Mouse (Mus musculus) MEL (cell line): ENCODE data around the gene Ube2h. TPM values are rescaled to one million over a fixed set of nuclear protein-coding genes. Genes with fewer than 3 reads are reported as not detected.
A peak's percentile ranks its signal among the peaks of the same experiment; 100 is the strongest.

Experiments
- DNase-seq: peaks from one replicate; pipeline ENCODE4 v3.0.0; 2011; ENCODE audit warnings: low read depth, low spot score
- H3K27ac ChIP-seq: 2 replicates; pipeline ENCODE4 v1.5.1; 2012; ENCODE audit warnings: low read depth, mild to moderate bottlenecking, control low read depth, low read length, moderate library complexity; ENCODE audit not compliant: control insufficient read depth
- H3K27me3 ChIP-seq, 2 experiments: fragments of 150-350 bp in 1 of 2; sonication (generic) in 1 of 2; 2 replicates each; pipeline ENCODE4 v1.6.1; 2012; ENCODE audit warnings: low read length in 2 of 2, mild to moderate bottlenecking in 2 of 2, improper control_type of control experiment in 1 of 2, moderate library complexity in 1 of 2; ENCODE audit not compliant: insufficient read depth in 2 of 2, control insufficient read depth in 1 of 2
- H3K36me3 ChIP-seq, 2 experiments: 2 replicates each; pipeline ENCODE4 v1.6.1; 2012 to 2014; ENCODE audit warnings: low read length in 2 of 2, improper control_type of control experiment in 1 of 2, inconsistent platforms in 1 of 2, mild to moderate bottlenecking in 1 of 2; ENCODE audit not compliant: insufficient read depth in 2 of 2, control insufficient read depth in 1 of 2
- H3K4me1 ChIP-seq, 2 experiments: fragments of 150-350 bp in 1 of 2; sonication (generic) in 1 of 2; 2 replicates each; pipeline ENCODE4 v1.6.1; 2012; ENCODE audit warnings: low read length in 2 of 2, improper control_type of control experiment in 1 of 2, mild to moderate bottlenecking in 1 of 2; ENCODE audit not compliant: insufficient read depth in 2 of 2, control insufficient read depth in 1 of 2
- H3K4me3 ChIP-seq, 2 experiments: fragments of 150-350 bp in 1 of 2; sonication (generic) in 1 of 2; 2 replicates each; pipeline ENCODE4 v1.5.1; 2012; ENCODE audit warnings: low read depth in 2 of 2, low read length in 2 of 2, mild to moderate bottlenecking in 2 of 2, moderate library complexity in 2 of 2, control low read depth in 1 of 2, improper control_type of control experiment in 1 of 2; ENCODE audit not compliant: control insufficient read depth in 1 of 2, insufficient read depth in 1 of 2
- H3K79me2 ChIP-seq: 2 replicates; pipeline ENCODE4 v1.6.1; 2012; ENCODE audit warnings: mild to moderate bottlenecking, low read length, moderate library complexity; ENCODE audit not compliant: control insufficient read depth, poor library complexity, insufficient read depth
- H3K9ac ChIP-seq: 2 replicates; pipeline ENCODE4 v1.6.1; 2012; ENCODE audit warnings: low read depth, mild to moderate bottlenecking, control low read depth, low read length, moderate library complexity; ENCODE audit not compliant: control insufficient read depth, poor library complexity, severe bottlenecking
- H3K9me3 ChIP-seq: fragments of 150-350 bp; sonication (generic); replicated peaks from 2 replicates; pipeline ENCODE4 v1.6.1; 2012; ENCODE audit warnings: mild to moderate bottlenecking, low read length, improper control_type of control experiment, moderate library complexity; ENCODE audit not compliant: insufficient read depth
- CHD1 ChIP-seq: IDR thresholded peaks from 2 replicates; pipeline ENCODE4 v1.6.1; 2012; ENCODE audit warnings: low read depth, mild to moderate bottlenecking, inconsistent platforms, low read length, improper control_type of control experiment
- CTCF ChIP-seq, 3 experiments: IDR thresholded peaks in 2 of 3; conservative IDR thresholded peaks in 1 of 3; 2 replicates each; pipeline ENCODE4 v1.5.1; 2011 to 2012; ENCODE audit warnings: low read length in 3 of 3, low read depth in 2 of 3, mild to moderate bottlenecking in 2 of 3, improper control_type of control experiment in 1 of 3, inconsistent platforms in 1 of 3, mixed read lengths in 1 of 3, moderate library complexity in 1 of 3; ENCODE audit not compliant: control insufficient read depth in 1 of 3, insufficient read depth in 1 of 3, poor library complexity in 1 of 3, severe bottlenecking in 1 of 3
- E2F4 ChIP-seq: IDR thresholded peaks from 2 replicates; pipeline ENCODE4 v1.6.1; 2011; ENCODE audit warnings: low read depth, low read length, improper control_type of control experiment, borderline replicate concordance
- ELF1 ChIP-seq: IDR thresholded peaks from 2 replicates; pipeline ENCODE4 v1.6.1; 2014; ENCODE audit warnings: low read depth, mild to moderate bottlenecking, inconsistent platforms, low read length, improper control_type of control experiment, moderate library complexity
- MXI1 ChIP-seq: IDR thresholded peaks from 2 replicates; pipeline ENCODE4 v1.6.1; 2011; ENCODE audit warnings: mild to moderate bottlenecking, low read depth, low read length, improper control_type of control experiment
- NELFE ChIP-seq: IDR thresholded peaks from 2 replicates; pipeline ENCODE4 v1.6.1; 2011; ENCODE audit warnings: low read depth, low read length, improper control_type of control experiment
- NRF1 ChIP-seq: IDR thresholded peaks from 2 replicates; pipeline ENCODE4 v1.6.1; 2014; ENCODE audit warnings: low read depth, mild to moderate bottlenecking, inconsistent platforms, low read length, improper control_type of control experiment, moderate library complexity; ENCODE audit not compliant: poor library complexity, insufficient read depth, severe bottlenecking
- POLR2A ChIP-seq, 2 experiments: IDR thresholded peaks; 2 replicates each; pipeline ENCODE4 v1.6.1; 2011 to 2012; ENCODE audit warnings: low read length in 2 of 2, mild to moderate bottlenecking in 2 of 2, control low read depth in 1 of 2, improper control_type of control experiment in 1 of 2, low read depth in 1 of 2, moderate library complexity in 1 of 2; ENCODE audit not compliant: control insufficient read depth in 1 of 2, insufficient read depth in 1 of 2, poor library complexity in 1 of 2
- POLR2AphosphoS2 ChIP-seq: IDR thresholded peaks from 2 replicates; pipeline ENCODE4 v1.6.1; 2011; ENCODE audit warnings: low read length, improper control_type of control experiment
- RCOR1 ChIP-seq: IDR thresholded peaks from 2 replicates; pipeline ENCODE4 v1.6.1; 2012; ENCODE audit warnings: low read depth, mild to moderate bottlenecking, inconsistent platforms, low read length, improper control_type of control experiment
- SIN3A ChIP-seq: IDR thresholded peaks from 2 replicates; pipeline ENCODE4 v1.6.1; 2012; ENCODE audit warnings: low read length, improper control_type of control experiment, inconsistent platforms
- SMC3 ChIP-seq: IDR thresholded peaks from 2 replicates; pipeline ENCODE4 v1.6.1; 2011; ENCODE audit warnings: low read depth, low read length, improper control_type of control experiment
- TAL1 ChIP-seq: IDR thresholded peaks from 2 replicates; pipeline ENCODE4 v1.6.1; 2012; ENCODE audit warnings: mild to moderate bottlenecking, inconsistent platforms, low read length, moderate library complexity, mixed read lengths
- TCF12 ChIP-seq: IDR thresholded peaks from 2 replicates; pipeline ENCODE4 v1.6.1; 2014; ENCODE audit warnings: low read depth, mild to moderate bottlenecking, inconsistent platforms, low read length, improper control_type of control experiment, moderate library complexity
- ZKSCAN1 ChIP-seq: IDR thresholded peaks from 2 replicates; pipeline ENCODE4 v1.6.1; 2012; ENCODE audit warnings: low read depth, mild to moderate bottlenecking, inconsistent platforms, low read length, improper control_type of control experiment, moderate library complexity
- ZMIZ1 ChIP-seq: IDR thresholded peaks from 2 replicates; pipeline ENCODE4 v1.6.1; 2012; ENCODE audit warnings: low read depth, mild to moderate bottlenecking, inconsistent platforms, low read length, improper control_type of control experiment, moderate library complexity
- polyA plus RNA-seq, 2 experiments: library from polyadenylated mRNA; stranded (reverse) in 1 of 2; unstranded in 1 of 2; fragments of >175 nt in 1 of 2; fragments of >200 nt in 1 of 2; gene quantifications; 2 replicates each; pipeline versions ENCODE4 v1.2.1 to v1.2.4; 2012; ENCODE audit warnings: low replicate concordance in 2 of 2, low read depth in 1 of 2; ENCODE audit not compliant: insufficient read length in 2 of 2, insufficient read depth in 1 of 2, missing spikeins in 1 of 2
- total RNA-seq: library from RNA; depleted of rRNA; stranded (reverse); fragments of 300-350 nt; gene quantifications from 2 replicates; pipeline ENCODE4 v1.2.3, GENCODE M21; 2012

Gene Ube2h
- total and polyA plus RNA-seq, 3 experiments: 4.2 to 7.4 TPM; not detected in 1

DNA sequence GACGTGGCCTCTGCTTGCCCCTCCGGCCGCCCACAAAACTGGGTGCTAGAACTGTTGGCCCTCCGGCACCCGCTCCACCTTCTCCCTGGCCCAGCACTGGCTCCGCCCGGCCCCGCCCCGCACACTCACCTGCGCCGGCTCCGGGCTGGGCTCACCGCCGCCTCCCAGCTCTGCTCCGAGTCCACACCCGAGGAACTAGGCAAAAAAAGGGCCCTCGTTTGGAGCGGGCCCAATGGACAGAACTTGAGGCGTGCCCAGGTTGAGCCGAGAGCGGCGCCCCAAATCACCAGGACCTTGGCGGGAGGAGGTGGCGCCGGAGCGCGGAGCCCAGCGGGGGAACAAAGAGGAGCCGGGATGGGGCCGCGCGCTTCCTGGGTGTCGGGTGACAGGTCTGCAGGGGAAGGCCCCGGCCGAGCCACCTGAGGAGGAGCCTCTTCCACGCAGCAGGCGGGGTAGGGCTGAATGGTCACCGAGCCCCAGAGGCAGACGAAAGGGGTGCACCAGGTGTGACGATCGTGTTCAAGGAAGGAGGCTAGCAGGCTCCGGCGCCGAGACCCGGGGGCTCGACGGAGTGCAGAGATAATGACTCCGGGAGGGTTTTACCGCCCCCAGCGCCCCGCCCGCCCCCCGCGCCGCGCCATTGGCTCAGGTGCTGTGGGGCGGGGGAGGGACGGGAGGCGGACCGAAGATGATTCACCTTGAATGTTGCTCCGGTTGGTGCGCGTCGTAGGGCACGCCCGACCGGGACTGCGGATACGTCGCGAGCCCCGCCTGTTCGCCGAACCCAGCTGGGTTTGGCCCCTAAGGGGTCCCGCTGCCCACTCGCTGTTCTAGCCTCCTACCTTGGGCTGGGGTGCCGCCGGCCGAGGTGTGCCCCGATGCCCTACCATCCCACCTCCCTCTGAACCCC is 130.5 kb downstream of the Ube2h start:
- H3K36me3 ChIP-seq: no peaks in the 10 kb centered on the region
- peak; percentile 92 for DNase-seq
- H3K4me3 ChIP-seq: peak overlapping the region; percentile 77 to 96
- no peaks in the 10 kb centered on the region for H3K9me3 ChIP-seq
- H3K27me3 ChIP-seq: no peaks in the 10 kb centered on the region
- peak; percentile 53 for TF ChIP-seq NELFE
- 0 out of 2 replicates have a peak, but pooled peaks have one; percentile 37 for TF ChIP-seq TCF12
- peak; percentile 28; the same call in 1 of the 2 replicates for TF ChIP-seq POLR2AphosphoS2
- TF ChIP-seq RCOR1: no peak
- TF ChIP-seq NRF1: peak; percentile 41; the same call in 1 of the 2 replicates
- TF ChIP-seq CHD1: no peak
- peak; percentile 62; the same call in 1 of the 2 replicates for TF ChIP-seq SIN3A
- TF ChIP-seq MXI1: peak; percentile 49; the same call in 1 of the 2 replicates
- TF ChIP-seq POLR2A (IDR thresholded peaks at IDR 0.05; ENCODE audit: control insufficient read depth in 1 of 2, insufficient read depth in 1 of 2, low read depth in 1 of 2, low read length in 2 of 2, poor library complexity in 1 of 2): peak; percentile 13 to 66
- H3K4me1 ChIP-seq: peaks cover 0 to 6% of the 10 kb centered on the region in 2 experiments; a peak in 2 of 4 replicates
- peak overlapping the region; percentile 68 for H3K9ac ChIP-seq
- no peak overlapping the region for H3K27ac ChIP-seq
- H3K79me2 ChIP-seq: no peaks in the 10 kb centered on the region; the same call in 1 of the 2 replicates

DNA sequence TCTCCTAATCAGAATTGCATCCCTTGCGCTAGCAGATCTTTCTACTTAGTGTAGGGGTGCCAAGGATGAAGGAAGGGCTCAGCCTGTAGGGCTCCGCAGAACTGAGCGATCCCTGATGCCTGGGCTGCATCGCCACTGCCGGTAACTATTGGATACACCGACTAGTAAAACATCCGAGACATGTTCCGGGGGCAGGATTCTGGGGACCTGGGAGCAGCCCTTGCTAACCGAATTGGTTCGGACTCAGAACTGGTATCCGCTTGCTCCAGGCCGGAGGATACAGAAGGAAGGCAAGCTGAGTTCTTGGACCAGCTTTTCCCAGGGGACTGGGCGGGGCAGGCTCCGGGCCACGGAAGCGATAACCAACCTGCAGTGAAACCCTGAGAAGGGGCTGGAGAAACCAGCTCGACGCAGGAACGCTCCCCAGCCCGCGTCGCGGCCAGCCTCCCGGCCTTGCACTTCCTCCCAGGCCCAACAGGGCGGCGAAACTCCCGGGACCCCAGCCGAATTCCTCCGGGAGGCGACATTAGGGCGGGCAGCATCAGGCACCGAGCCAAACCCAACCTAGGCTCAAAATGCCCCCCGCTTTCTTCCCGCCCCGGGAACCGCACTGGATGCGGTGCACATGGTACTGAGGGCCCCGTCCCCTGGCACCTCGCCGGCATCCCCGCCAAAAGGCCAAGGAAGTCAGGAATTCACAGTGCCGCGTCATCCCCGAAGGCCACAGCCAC is 131.4 kb downstream of the Ube2h start:
- Histone ChIP-seq H3K36me3 (no peaks in the 10 kb centered on the region), H3K27me3 (no peaks in the 10 kb centered on the region), H3K4me1 (peaks cover 0 to 6% of the 10 kb centered on the region in 2 experiments; a peak in 2 of 4 replicates), H3K9ac (peak overlapping the region; percentile 68), H3K27ac (no peak overlapping the region), H3K79me2 (no peaks in the 10 kb centered on the region; the same call in 1 of the 2 replicates), H3K4me3 (peak overlapping the region; percentile 74 to 77), H3K9me3 (no peaks in the 10 kb centered on the region)
- DNase-seq: no peak
- TF ChIP-seq TAL1: no peak
- TF ChIP-seq CTCF (IDR thresholded peaks at IDR 0.05 in 2 of 3, conservative IDR thresholded peaks at IDR 0.05 in 1 of 3; ENCODE audit: control insufficient read depth in 1 of 3, insufficient read depth in 1 of 3, low read depth in 2 of 3, low read length in 3 of 3, poor library complexity in 1 of 3, severe bottlenecking in 1 of 3): peak; percentile 11 to 55 (median 22); a peak in 4 of 6 replicates
- no peak for TF ChIP-seq TCF12

DNA sequence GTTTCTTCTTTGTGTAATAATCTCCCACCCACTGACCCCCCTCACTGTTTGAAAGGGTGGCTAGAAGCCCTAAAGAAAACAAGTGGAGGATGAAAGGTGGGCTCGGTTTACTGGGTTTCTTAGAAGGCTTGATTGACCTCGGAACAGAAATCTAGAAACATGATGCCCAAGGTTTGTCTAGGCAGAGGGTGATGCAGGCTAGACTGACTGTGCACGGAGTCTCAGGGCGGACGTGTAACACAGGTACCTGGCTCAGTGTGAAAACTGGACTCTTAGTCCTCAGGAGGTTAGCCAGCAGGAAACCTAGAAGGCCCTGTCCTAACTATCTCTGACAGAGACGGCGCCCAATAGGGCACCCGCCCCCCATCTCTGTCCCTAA is 131.9 kb downstream of the Ube2h start:
- TF ChIP-seq ZKSCAN1 (no peak), E2F4 (no peak), MXI1 (no peak), CHD1 (no peak), SIN3A (no peak), SMC3 (no peak), ELF1 (no peak), NRF1 (no peak), POLR2A (IDR thresholded peaks at IDR 0.05; ENCODE audit: control insufficient read depth in 1 of 2, insufficient read depth in 1 of 2, low read depth in 1 of 2, low read length in 2 of 2, poor library complexity in 1 of 2) (no peak), ZMIZ1 (no peak)
- no peak for DNase-seq
- peaks cover 0 to 6% of the 10 kb centered on the region in 2 experiments; a peak in 2 of 4 replicates for H3K4me1 ChIP-seq
- H3K9me3 ChIP-seq: no peaks in the 10 kb centered on the region
- no peak overlapping the region for H3K27ac ChIP-seq
- no peaks in the 10 kb centered on the region; the same call in 1 of the 2 replicates for H3K79me2 ChIP-seq
- H3K36me3 ChIP-seq: no peaks in the 10 kb centered on the region
- no peaks in the 10 kb centered on the region for H3K27me3 ChIP-seq
- no peak overlapping the region for H3K4me3 ChIP-seq
- no peak overlapping the region for H3K9ac ChIP-seq
